Mouse (Mus musculus) inflammation-experienced regulatory T-cells, adult 6 months (primary cell): ENCODE data around the gene Gm20388. TPM values are rescaled to one million over a fixed set of nuclear protein-coding genes. Genes with fewer than 3 reads are reported as not detected.

Experiments used
- ATAC-seq: one replicate; pipeline ENCODE4 v1.8.0; 2017
- polyA plus RNA-seq, 3 experiments: library from polyadenylated mRNA; unstranded; fragments of 100-300 nt; shearing (Covaris generic); gene quantifications; one replicate each; pipeline ENCODE4 v1.2.1; 2017

The Gm20388 gene
- polyA plus RNA-seq, 3 experiments from 2014 or later, result 10.8 to 14.1 (median 11.8) TPM

- ATAC-seq, result no peak
These were observed 1689.2 kb downstream of the Gm20388 start for GRCm38 (mm10) chr8:121599842-121600241.

- no peak for ATAC-seq
These were observed 1691.8 kb downstream of the Gm20388 start for GRCm38 (mm10) chr8:121602411-121602810.

- no peak for ATAC-seq
These were observed 1692.2 kb downstream of the Gm20388 start for GRCm38 (mm10) chr8:121602860-121603259.

GRCm38 (mm10) chr8:121603801-121604200 is 1693.2 kb downstream of the Gm20388 start:
- ATAC-seq, result no peak

- ATAC-seq, result no peak
These were observed 1697.0 kb downstream of the Gm20388 start for GRCm38 (mm10) chr8:121607661-121608060.

GRCm38 (mm10) chr8:121609251-121609650 is 1698.6 kb downstream of the Gm20388 start:
- no peak for ATAC-seq

GRCm38 (mm10) chr8:121609916-121610315 is 1699.3 kb downstream of the Gm20388 start:
- no peak for ATAC-seq

GRCm38 (mm10) chr8:121613419-121613818 is 1702.8 kb downstream of the Gm20388 start:
- ATAC-seq, result no peak

- no peak for ATAC-seq
These were observed 1708.9 kb downstream of the Gm20388 start for GRCm38 (mm10) chr8:121619401-121619995.

- ATAC-seq, result no peak
These were observed 1710.3 kb downstream of the Gm20388 start for GRCm38 (mm10) chr8:121620801-121621516.

GRCm38 (mm10) chr8:121621879-121622278 is 1711.2 kb downstream of the Gm20388 start:
- ATAC-seq, result no peak

GRCm38 (mm10) chr8:121623043-121623442 is 1712.4 kb downstream of the Gm20388 start:
- ATAC-seq, result no peak

GRCm38 (mm10) chr8:121628681-121629080 is 1718.0 kb downstream of the Gm20388 start:
- no peak for ATAC-seq

GRCm38 (mm10) chr8:121631645-121632071 is 1721.0 kb downstream of the Gm20388 start:
- ATAC-seq, result no peak

- no peak for ATAC-seq
These were observed 1721.8 kb downstream of the Gm20388 start for GRCm38 (mm10) chr8:121632401-121632800.

GRCm38 (mm10) chr8:121635534-121635933 is 1724.9 kb downstream of the Gm20388 start:
- ATAC-seq, result no peak

- ATAC-seq, result no peak
These were observed 1725.5 kb downstream of the Gm20388 start for GRCm38 (mm10) chr8:121636180-121636579.

GRCm38 (mm10) chr8:121642804-121643203 is 1732.2 kb downstream of the Gm20388 start:
- no peak for ATAC-seq

GRCm38 (mm10) chr8:121643384-121643783 is 1732.7 kb downstream of the Gm20388 start:
- no peak for ATAC-seq

- no peak for ATAC-seq
These were observed 1737.0 kb downstream of the Gm20388 start for GRCm38 (mm10) chr8:121647511-121648215.

GRCm38 (mm10) chr8:121648451-121648850 is 1737.8 kb downstream of the Gm20388 start:
- ATAC-seq, result no peak

GRCm38 (mm10) chr8:121649423-121649822 is 1738.8 kb downstream of the Gm20388 start:
- no peak for ATAC-seq

GRCm38 (mm10) chr8:121649904-121650303 is 1739.3 kb downstream of the Gm20388 start:
- ATAC-seq, result no peak
